Mouse (Mus musculus) urinary bladder, postnatal 36 days (tissue): ENCODE data around the gene Cd2bp2.

Experiments used
- DNase-seq, 2 experiments: peaks; one replicate each; pipeline ENCODE4 v3.0.0; 2022; ENCODE audit warnings: low spot score in 2 of 2, mixed read lengths in 1 of 2

Gene Cd2bp2

DNA sequence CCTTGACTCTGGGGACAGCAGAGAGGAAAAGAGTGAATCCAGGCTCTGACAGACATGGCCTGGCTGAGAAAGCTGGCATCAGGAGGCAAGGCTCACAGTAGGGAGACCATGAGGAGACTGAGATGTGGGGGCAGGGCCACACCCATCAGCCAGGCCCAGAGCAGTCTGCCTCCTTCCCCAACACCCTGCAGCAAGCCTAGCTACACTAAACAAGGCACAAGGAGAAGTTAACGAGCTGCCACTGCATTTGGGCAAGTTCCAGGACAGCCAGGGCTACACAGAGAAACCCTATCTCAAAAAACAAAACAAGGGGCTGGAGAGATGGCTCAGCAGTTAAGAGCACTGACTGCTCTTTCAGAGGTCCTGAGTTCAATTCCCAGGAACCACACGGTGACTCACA lies 53.6 kb downstream of the Cd2bp2 start:
- DNase-seq, result no peak
